Mouse (Mus musculus) MEL (cell line): ENCODE results near the gene Rad9b.

Source experiments
- CTCF ChIP-seq, 3 experiments: IDR thresholded peaks in 2 of 3; conservative IDR thresholded peaks in 1 of 3; 2 replicates each; pipeline ENCODE4 v1.5.1; 2011 to 2012; ENCODE audit warnings: low read length in 3 of 3, low read depth in 2 of 3, mild to moderate bottlenecking in 2 of 3, improper control_type of control experiment in 1 of 3, inconsistent platforms in 1 of 3, mixed read lengths in 1 of 3, moderate library complexity in 1 of 3; ENCODE audit not compliant: control insufficient read depth in 1 of 3, insufficient read depth in 1 of 3, poor library complexity in 1 of 3, severe bottlenecking in 1 of 3
- E2F4 ChIP-seq: IDR thresholded peaks from 2 replicates; pipeline ENCODE4 v1.6.1; 2011; ENCODE audit warnings: low read depth, low read length, improper control_type of control experiment, borderline replicate concordance
- GABPA ChIP-seq: IDR thresholded peaks from 2 replicates; pipeline ENCODE4 v1.6.1; 2012; ENCODE audit warnings: low read depth, mild to moderate bottlenecking, inconsistent platforms, low read length, improper control_type of control experiment, moderate library complexity
- HCFC1 ChIP-seq: IDR thresholded peaks from 2 replicates; pipeline ENCODE4 v1.6.1; 2012; ENCODE audit warnings: low read depth, mild to moderate bottlenecking, inconsistent platforms, low read length, improper control_type of control experiment, moderate library complexity
- KAT2A ChIP-seq: conservative IDR thresholded peaks from 2 replicates; pipeline ENCODE4 v1.6.1; 2012; ENCODE audit warnings: low read depth, low read length, improper control_type of control experiment, inconsistent platforms
- MEF2A ChIP-seq: IDR thresholded peaks from 2 replicates; pipeline ENCODE4 v1.6.1; 2014; ENCODE audit warnings: low read depth, mild to moderate bottlenecking, inconsistent platforms, low read length, improper control_type of control experiment; ENCODE audit not compliant: poor library complexity, insufficient replicate concordance, severe bottlenecking; ENCODE audit errors: extremely low read depth
- POLR2A ChIP-seq, 2 experiments: IDR thresholded peaks; 2 replicates each; pipeline ENCODE4 v1.6.1; 2011 to 2012; ENCODE audit warnings: low read length in 2 of 2, mild to moderate bottlenecking in 2 of 2, control low read depth in 1 of 2, improper control_type of control experiment in 1 of 2, low read depth in 1 of 2, moderate library complexity in 1 of 2; ENCODE audit not compliant: control insufficient read depth in 1 of 2, insufficient read depth in 1 of 2, poor library complexity in 1 of 2
- RCOR1 ChIP-seq: IDR thresholded peaks from 2 replicates; pipeline ENCODE4 v1.6.1; 2012; ENCODE audit warnings: low read depth, mild to moderate bottlenecking, inconsistent platforms, low read length, improper control_type of control experiment
- TBP ChIP-seq: IDR thresholded peaks from 2 replicates; pipeline ENCODE4 v1.8.0; 2011; ENCODE audit warnings: low read depth, low read length, improper control_type of control experiment
- TCF12 ChIP-seq: IDR thresholded peaks from 2 replicates; pipeline ENCODE4 v1.6.1; 2014; ENCODE audit warnings: low read depth, mild to moderate bottlenecking, inconsistent platforms, low read length, improper control_type of control experiment, moderate library complexity
- ZMIZ1 ChIP-seq: IDR thresholded peaks from 2 replicates; pipeline ENCODE4 v1.6.1; 2012; ENCODE audit warnings: low read depth, mild to moderate bottlenecking, inconsistent platforms, low read length, improper control_type of control experiment, moderate library complexity
- ZNF384 ChIP-seq: IDR thresholded peaks from 2 replicates; pipeline ENCODE4 v1.6.1; 2012; ENCODE audit warnings: low read depth, mild to moderate bottlenecking, inconsistent platforms, low read length, improper control_type of control experiment

GRCm38 (mm10) chr5:122402772-122403171 lies 48.7 kb upstream of the Rad9b start:
- TF ChIP-seq HCFC1 (no peak), GABPA (no peak), ZNF384 (no peak), TBP (no peak), POLR2A (IDR thresholded peaks at IDR 0.05; ENCODE audit: control insufficient read depth in 1 of 2, insufficient read depth in 1 of 2, low read depth in 1 of 2, low read length in 2 of 2, poor library complexity in 1 of 2) (no peak), KAT2A (no peak), MEF2A (no peak), CTCF (IDR thresholded peaks at IDR 0.05 in 2 of 3, conservative IDR thresholded peaks at IDR 0.05 in 1 of 3; ENCODE audit: control insufficient read depth in 1 of 3, insufficient read depth in 1 of 3, low read depth in 2 of 3, low read length in 3 of 3, poor library complexity in 1 of 3, severe bottlenecking in 1 of 3) (no peak), E2F4 (no peak), RCOR1 (no peak), TCF12 (no peak), ZMIZ1 (no peak)
